Mouse (Mus musculus) left cerebral cortex, adult 18-20 months (tissue): ENCODE data around the gene Gm20696. TPM values are rescaled to one million over a fixed set of nuclear protein-coding genes. Genes with fewer than 3 reads are reported as not detected.

Experiments
- DNase-seq, 2 experiments: peaks; one replicate each; pipeline ENCODE4 v3.0.0; 2021 to 2022; ENCODE audit warnings: low spot score in 2 of 2, mixed read lengths in 1 of 2
- total RNA-seq, 2 experiments: library from RNA; stranded (reverse); gene quantifications; 2 replicates each; pipeline ENCODE4 v1.2.3; 2021

Gm20696 gene
- total RNA-seq, 2 experiments from 2014 or later, result 7.2 to 8.7 TPM

GRCm38 (mm10) chr6:99485884-99486640 is 180.5 kb downstream of the Gm20696 start:
- peak; percentile 15 to 19 for DNase-seq

- peak; percentile 44 to 71 for DNase-seq
Measured at GRCm38 (mm10) chr6:99485217-99485883, 181.2 kb downstream of the Gm20696 start.

GRCm38 (mm10) chr6:99484884-99485216 is 181.7 kb downstream of the Gm20696 start:
- DNase-seq, result no peak

- no peak for DNase-seq
Measured at GRCm38 (mm10) chr6:99484197-99484725, 182.3 kb downstream of the Gm20696 start.

GRCm38 (mm10) chr6:99483556-99483955 is 183.0 kb downstream of the Gm20696 start:
- DNase-seq, result no peak

GRCm38 (mm10) chr6:99481568-99481967 is 185.0 kb downstream of the Gm20696 start:
- DNase-seq, result no peak

- DNase-seq, result no peak
Measured at GRCm38 (mm10) chr6:99478873-99479650, 187.5 kb downstream of the Gm20696 start.

GRCm38 (mm10) chr6:99475040-99475439 is 191.6 kb downstream of the Gm20696 start:
- DNase-seq, result no peak

GRCm38 (mm10) chr6:99470906-99471305 is 195.7 kb downstream of the Gm20696 start:
- no peak for DNase-seq

GRCm38 (mm10) chr6:99469134-99469834 is 197.3 kb downstream of the Gm20696 start:
- no peak for DNase-seq

- no peak for DNase-seq
Measured at GRCm38 (mm10) chr6:99467831-99468230, 198.8 kb downstream of the Gm20696 start.

GRCm38 (mm10) chr6:99467109-99467508 is 199.5 kb downstream of the Gm20696 start:
- DNase-seq, result no peak

GRCm38 (mm10) chr6:99466354-99466753 is 200.2 kb downstream of the Gm20696 start:
- peak; percentile 32 to 38 for DNase-seq

GRCm38 (mm10) chr6:99464449-99464848 is 202.1 kb downstream of the Gm20696 start:
- DNase-seq, result no peak

- no peak for DNase-seq
Measured at GRCm38 (mm10) chr6:99463906-99464305, 202.7 kb downstream of the Gm20696 start.

GRCm38 (mm10) chr6:99458775-99459174 is 207.8 kb downstream of the Gm20696 start:
- DNase-seq, result no peak

GRCm38 (mm10) chr6:99453763-99454520 is 212.7 kb downstream of the Gm20696 start:
- DNase-seq, result no peak

GRCm38 (mm10) chr6:99452638-99453185 is 213.9 kb downstream of the Gm20696 start:
- no peak for DNase-seq

GRCm38 (mm10) chr6:99451479-99451878 is 215.1 kb downstream of the Gm20696 start:
- DNase-seq, result no peak

- DNase-seq, result peak in 1 of 2 experiments; percentile 19
Measured at GRCm38 (mm10) chr6:99447447-99447846, 219.2 kb downstream of the Gm20696 start.
